Mouse (Mus musculus): Measurements from ENCODE around the gene Hmbs. TPM values are rescaled to one million over a fixed set of nuclear protein-coding genes. Genes with fewer than 3 reads are reported as not detected.
"Not testable (repeated sequence)": the region's sequence is repeated elsewhere in the genome, so short reads cannot be mapped to it uniquely, and the experiment has no call there.

Gene Hmbs
- polyA plus RNA-seq (2012; rRNA removed) = 30.3 and 33.4 TPM in 2 replicates

GRCm38 (mm10) chr9:44343781-44344421 lies at the start of gene Hmbs:
Hmbs (minus strand) TSS chr9:44344228.
- DNase-seq (ENCODE audit: extremely low spot score in 1 of 2, low spot score in 1 of 2) = peak; percentile 75 to 89

- DNase-seq (ENCODE audit: extremely low spot score in 1 of 2, low spot score in 1 of 2) = peak in 1 of 2 experiments; percentile 80
Observed at GRCm38 (mm10) chr9:44391466-44391865, 47.4 kb upstream of the Hmbs start.

GRCm38 (mm10) chr9:44389273-44389672 lies 45.2 kb upstream of the Hmbs start:
- peak in 1 of 2 experiments; percentile 66 for DNase-seq (ENCODE audit: extremely low spot score in 1 of 2, low spot score in 1 of 2)

- DNase-seq (ENCODE audit: extremely low spot score in 1 of 2, low spot score in 1 of 2) = no peak
Observed at GRCm38 (mm10) chr9:44387221-44387620, 43.2 kb upstream of the Hmbs start.

GRCm38 (mm10) chr9:44384596-44384995 lies 40.6 kb upstream of the Hmbs start:
- no peak for DNase-seq (ENCODE audit: extremely low spot score in 1 of 2, low spot score in 1 of 2)

- DNase-seq (ENCODE audit: extremely low spot score in 1 of 2, low spot score in 1 of 2) = no peak
Observed at GRCm38 (mm10) chr9:44379862-44380261, 35.8 kb upstream of the Hmbs start.

GRCm38 (mm10) chr9:44379054-44379834 lies 35.2 kb upstream of the Hmbs start, which contains the start of gene Hyou1:
Hyou1 (plus strand) TSS chr9:44379490.
- peak; percentile 97 to 99 for DNase-seq (ENCODE audit: extremely low spot score in 1 of 2, low spot score in 1 of 2)

GRCm38 (mm10) chr9:44378153-44378730 lies 34.2 kb upstream of the Hmbs start:
- DNase-seq (ENCODE audit: extremely low spot score in 1 of 2, low spot score in 1 of 2) = no peak

GRCm38 (mm10) chr9:44377335-44377734 lies 33.3 kb upstream of the Hmbs start:
- not testable (repeated sequence) for DNase-seq (ENCODE audit: extremely low spot score in 1 of 2, low spot score in 1 of 2)

- no peak for DNase-seq (ENCODE audit: extremely low spot score in 1 of 2, low spot score in 1 of 2)
Observed at GRCm38 (mm10) chr9:44376141-44376540, 32.1 kb upstream of the Hmbs start.

- DNase-seq (ENCODE audit: extremely low spot score in 1 of 2, low spot score in 1 of 2) = no peak
Observed at GRCm38 (mm10) chr9:44373386-44373785, 29.4 kb upstream of the Hmbs start.

GRCm38 (mm10) chr9:44364480-44364879 lies 20.5 kb upstream of the Hmbs start:
- DNase-seq (ENCODE audit: extremely low spot score in 1 of 2, low spot score in 1 of 2) = peak in 1 of 2 experiments; percentile 35

- DNase-seq (ENCODE audit: extremely low spot score in 1 of 2, low spot score in 1 of 2) = not testable (repeated sequence)
Observed at GRCm38 (mm10) chr9:44361931-44362330, 17.9 kb upstream of the Hmbs start.

- DNase-seq (ENCODE audit: extremely low spot score in 1 of 2, low spot score in 1 of 2) = peak; percentile 87 to 97
Observed at GRCm38 (mm10) chr9:44361190-44361917, 17.3 kb upstream of the Hmbs start, which contains the start of gene Vps11. Vps11 (minus strand) TSS chr9:44361670.

GRCm38 (mm10) chr9:44357207-44357606 lies 13.2 kb upstream of the Hmbs start:
- no peak for DNase-seq (ENCODE audit: extremely low spot score in 1 of 2, low spot score in 1 of 2)

GRCm38 (mm10) chr9:44353142-44353541 lies 9.1 kb upstream of the Hmbs start:
- DNase-seq (ENCODE audit: extremely low spot score in 1 of 2, low spot score in 1 of 2) = no peak

- no peak for DNase-seq (ENCODE audit: extremely low spot score in 1 of 2, low spot score in 1 of 2)
Observed at GRCm38 (mm10) chr9:44352337-44352736, 8.3 kb upstream of the Hmbs start.

- no peak for DNase-seq (ENCODE audit: extremely low spot score in 1 of 2, low spot score in 1 of 2)
Observed at GRCm38 (mm10) chr9:44351396-44351795, 7.4 kb upstream of the Hmbs start.

GRCm38 (mm10) chr9:44348546-44348945 lies 4.5 kb upstream of the Hmbs start:
- no peak for DNase-seq (ENCODE audit: extremely low spot score in 1 of 2, low spot score in 1 of 2)

GRCm38 (mm10) chr9:44347621-44348020 lies 3.6 kb upstream of the Hmbs start:
- DNase-seq (ENCODE audit: extremely low spot score in 1 of 2, low spot score in 1 of 2) = no peak

GRCm38 (mm10) chr9:44347166-44347565 lies 3.1 kb upstream of the Hmbs start:
- no peak for DNase-seq (ENCODE audit: extremely low spot score in 1 of 2, low spot score in 1 of 2)

Data from frontal cortex, adult 2 months (tissue).